Mouse (Mus musculus) cerebellum, adult 2 months (tissue): ENCODE results near the gene Klhl29.

ENCODE experiments used
- CTCF ChIP-seq: fragments of 200-500 bp; IDR thresholded peaks from 2 replicates; pipeline ENCODE4 v1.5.1; 2011; ENCODE audit warnings: low read depth, mild to moderate bottlenecking, control low read depth, low read length, moderate library complexity, borderline replicate concordance; ENCODE audit not compliant: insufficient read depth
- POLR2A ChIP-seq: fragments of 200-500 bp; IDR thresholded peaks from 2 replicates; pipeline ENCODE4 v1.6.1; 2011; ENCODE audit warnings: low read length, control low read depth, borderline replicate concordance; ENCODE audit not compliant: insufficient read depth

DNA sequence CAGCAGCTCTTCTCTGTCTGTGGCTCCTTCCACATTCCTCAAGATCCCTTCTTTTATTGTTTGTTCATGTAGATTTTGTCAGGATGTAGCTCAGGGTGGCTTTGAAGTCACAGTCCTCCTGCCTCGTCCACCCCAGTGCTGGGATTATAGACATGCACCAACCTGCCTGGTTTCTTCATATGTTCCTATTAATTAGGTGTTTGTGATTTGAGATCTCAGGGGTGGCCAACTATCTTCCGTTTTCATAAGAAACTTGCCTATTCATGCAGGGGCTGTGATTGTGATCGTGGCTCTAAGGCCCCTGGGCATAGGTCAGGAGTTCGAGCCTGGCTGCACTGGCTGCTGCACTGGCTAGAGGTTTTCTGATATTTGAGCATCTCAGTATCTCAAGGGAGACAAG, 49.8 kb upstream of the Klhl29 start:
- no peak for TF ChIP-seq CTCF
- no peak for TF ChIP-seq POLR2A
